In the genomic region with DNA sequence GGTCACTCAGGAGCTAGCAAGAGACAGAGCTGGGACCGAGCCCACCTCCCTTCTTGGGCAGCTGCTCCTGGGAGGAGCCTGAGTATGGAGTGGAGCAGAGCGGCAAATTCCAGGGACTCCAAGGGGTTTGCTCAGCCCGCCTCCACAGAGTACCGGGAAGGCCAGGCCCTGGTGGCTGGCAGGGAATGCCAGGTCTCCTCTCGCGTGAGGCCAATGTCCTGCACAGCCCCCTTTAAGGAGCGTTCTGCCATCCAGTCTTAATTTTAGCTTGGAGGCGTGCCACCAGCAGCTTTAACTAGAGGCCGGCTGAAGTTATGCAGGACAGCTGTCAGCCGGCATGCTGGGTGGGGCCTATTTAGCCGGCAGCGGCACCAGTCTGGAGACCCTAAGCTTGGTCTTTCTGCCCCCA, we compare ENCODE assay signal across 9 mouse cellular contexts. TPM values are rescaled to one million over a fixed set of nuclear protein-coding genes. Genes with fewer than 3 reads are reported as not detected.
DNase-seq lines count a peak whose midpoint lies in the region.
"Had no signal": no experiment of that assay in that cellular context is flagged by ENCODE, and none has a peak within 500 bp of the region (broad histone marks: within the 10 kb centered on the region; RNA-seq: fewer than 3 reads in every experiment).

TSS of gene Cav3 (plus strand) at position 165 of the 409 bp plus-strand sequence.

- intact Hi-C loops in heart, postnatal 10 days (cut with DNase I), result no loop called here

- peak; percentile 3 for DNase-seq in embryo, embryonic 11 days
- no peak for DNase-seq in embryo, embryonic 9.5 days (ENCODE audit: extremely low spot score)
- DNase-seq in right cerebral cortex, postnatal 10 days (ENCODE audit: low spot score in 2 of 2), result peak; percentile 38 to 42
- DNase-seq in right cerebral cortex, adult 2 months (ENCODE audit: low spot score in 2 of 2), result no peak
- peak; percentile 86 to 90 for DNase-seq in heart, postnatal 10 days
- DNase-seq in skeletal muscle tissue, adult 2 months (ENCODE audit: low read depth, low spot score), result peak; percentile 84
- DNase-seq in spleen, postnatal 36 days (ENCODE audit: low spot score in 2 of 2), result no peak
- DNase-seq in adrenal gland, postnatal 10 days, result no peak

RNA-seq across cellular contexts. Expression of gene Cav3, which starts in this region (rescaled TPM):
- total RNA-seq in heart, postnatal 10 days (2021), result 100 to 1,000 TPM; 157 to 162 TPM
- 10 to 100 TPM in 1 of 2 experiments, 1 to 10 TPM in 1; 4.2 to 11.3 TPM for total RNA-seq in adrenal gland, postnatal 10 days (2021)
- total RNA-seq: neutrophil, adult 5-6 weeks had no signal

Comparison
In these comparisons a context has a peak if more than half of its experiments do, and no peak if none do; other contexts are left out.
1. RNA of gene Cav3 (total RNA-seq): 157 to 162 TPM in heart, postnatal 10 days; 4.2 to 11.3 TPM in adrenal gland, postnatal 10 days; every median in the first group is over 10 times any median in the second.
2. DNase-seq: peak in embryo, embryonic 11 days (single experiment), right cerebral cortex, postnatal 10 days (2 of 2), heart, postnatal 10 days (2 of 2) and skeletal muscle tissue, adult 2 months (single experiment); none in embryo, embryonic 9.5 days (single experiment), right cerebral cortex, adult 2 months (0 of 2), spleen, postnatal 36 days (0 of 2) and adrenal gland, postnatal 10 days (single experiment).